Comparison of ENCODE assay signal across 22 mouse cellular contexts in genomic region chr12:51851155-51851554, GRCm38 (mm10). TPM values are rescaled to one million over a fixed set of nuclear protein-coding genes. Genes with fewer than 3 reads are reported as not detected.
DNase-seq lines count a peak whose midpoint lies in the region; ATAC-seq and TF ChIP-seq lines count a peak whose summit lies in the region.
"Had no signal": no experiment of that assay in that cellular context is flagged by ENCODE, and none has a peak within 500 bp of the region (broad histone marks: within the 10 kb centered on the region; RNA-seq: fewer than 3 reads in every experiment).

No protein-coding gene starts in this region.

- WGBS in heart, embryonic 11.5 days (ENCODE audit: insufficient replicate concordance): 79% methylated on average over 3 of the region's 3 CpGs
- 33% methylated on average over 3 of the region's 3 CpGs for WGBS in liver, embryonic 13.5 days (ENCODE audit: insufficient replicate concordance)
- 93% methylated on average over 3 of the region's 3 CpGs for WGBS in kidney, adult 2 months

- no peaks in the 10 kb centered on the region for H3K9me3 ChIP-seq in heart, embryonic 11.5 days (replicated peaks; ENCODE audit: control insufficient read depth, low read length)
- no peaks in the 10 kb centered on the region for H3K9me3 ChIP-seq in liver, embryonic 13.5 days (replicated peaks)
- H3K9me3 ChIP-seq: embryonic facial prominence, embryonic 13.5 days; forebrain, embryonic 15.5 days; kidney, embryonic 15.5 days; limb, embryonic 12.5 days; midbrain, embryonic 13.5 days had no signal

- H3K4me3 ChIP-seq in heart, embryonic 11.5 days (ENCODE audit: low read depth, low read length): peak overlapping the region; percentile 19; the same call in 1 of the 2 replicates
- H3K4me3 ChIP-seq in liver, embryonic 13.5 days (replicated peaks): peak overlapping the region; percentile 47
- H3K4me3 ChIP-seq in kidney, adult 2 months (ENCODE audit: insufficient read depth, low read depth, low read length): no peak overlapping the region
- H3K4me3 ChIP-seq: embryonic facial prominence, embryonic 13.5 days; forebrain, embryonic 15.5 days; kidney, embryonic 15.5 days; limb, embryonic 12.5 days; midbrain, embryonic 13.5 days had no signal

- TF ChIP-seq CTCF in kidney, adult 2 months (conservative IDR thresholded peaks at IDR 0.05; ENCODE audit: insufficient read depth, insufficient read length, low read depth, low read length): no peak

- no peaks in the 10 kb centered on the region; the same call in 1 of the 2 replicates for H3K4me1 ChIP-seq in heart, embryonic 11.5 days (ENCODE audit: control insufficient read depth, insufficient read depth, low read length)
- H3K4me1 ChIP-seq in liver, embryonic 13.5 days (replicated peaks): peaks cover 81% of the 10 kb centered on the region
- no peaks in the 10 kb centered on the region for H3K4me1 ChIP-seq in kidney, adult 2 months (ENCODE audit: control insufficient read depth, insufficient read depth, low read length)
- H3K4me1 ChIP-seq: embryonic facial prominence, embryonic 13.5 days; forebrain, embryonic 15.5 days; kidney, embryonic 15.5 days; limb, embryonic 12.5 days; midbrain, embryonic 13.5 days had no signal

- DNase-seq in heart, adult 9 months (ENCODE audit: low spot score in 2 of 2): no peak
- peak; percentile 64 for DNase-seq in liver, embryonic 13.5 days
- no peak for DNase-seq in kidney, adult 2 months
- no peak for DNase-seq in urinary bladder, postnatal 36 days (ENCODE audit: low spot score in 2 of 2)
- DNase-seq: adrenal gland, adult 8-10 months; cerebellum, adult 2 months; cerebellum, postnatal 25 days; embryo, embryonic 11 days; kidney, postnatal 36 days; lung, adult 2 months; thymus, adult 18-20 months; thymus, postnatal 36 days had no signal

- TF ChIP-seq POLR2A in kidney, adult 2 months (IDR thresholded peaks at IDR 0.05; ENCODE audit: low read depth, low read length): no peak

- no peaks in the 10 kb centered on the region for H3K36me3 ChIP-seq in heart, embryonic 11.5 days (ENCODE audit: control insufficient read depth, insufficient read depth, low read length)
- no peaks in the 10 kb centered on the region for H3K36me3 ChIP-seq in liver, embryonic 13.5 days
- H3K36me3 ChIP-seq in kidney, adult 2 months (ENCODE audit: control insufficient read depth, insufficient read depth, low read length): no peaks in the 10 kb centered on the region
- H3K36me3 ChIP-seq: embryonic facial prominence, embryonic 13.5 days; forebrain, embryonic 15.5 days; kidney, embryonic 15.5 days; limb, embryonic 12.5 days; midbrain, embryonic 13.5 days had no signal

- peak overlapping the region; percentile 37 for H3K4me2 ChIP-seq in heart, embryonic 11.5 days
- H3K4me2 ChIP-seq in liver, embryonic 13.5 days: peak overlapping the region; percentile 64
- H3K4me2 ChIP-seq: embryonic facial prominence, embryonic 13.5 days; forebrain, embryonic 15.5 days; kidney, embryonic 15.5 days; limb, embryonic 12.5 days; midbrain, embryonic 13.5 days had no signal

- H3K9ac ChIP-seq in heart, embryonic 11.5 days (ENCODE audit: low read depth, low read length): no peak overlapping the region
- H3K9ac ChIP-seq in liver, embryonic 13.5 days: peak overlapping the region; percentile 53
- H3K9ac ChIP-seq: embryonic facial prominence, embryonic 13.5 days; forebrain, embryonic 15.5 days; kidney, embryonic 15.5 days; limb, embryonic 12.5 days; midbrain, embryonic 13.5 days had no signal

- peak overlapping the region; percentile 80; the same call in 1 of the 2 replicates for H3K27ac ChIP-seq in heart, embryonic 11.5 days (ENCODE audit: low read depth, low read length)
- peak overlapping the region; percentile 92 for H3K27ac ChIP-seq in liver, embryonic 13.5 days
- no peak overlapping the region for H3K27ac ChIP-seq in kidney, adult 2 months (ENCODE audit: insufficient read depth, low read depth, low read length)
- H3K27ac ChIP-seq: embryonic facial prominence, embryonic 13.5 days; forebrain, embryonic 15.5 days; hindbrain, postnatal 0 days; kidney, embryonic 15.5 days; limb, embryonic 12.5 days; midbrain, embryonic 13.5 days had no signal

- ATAC-seq in heart, embryonic 11.5 days (replicated peaks; ENCODE audit: insufficient number of reproducible peaks, low FRiP score, low TSS enrichment): no peak
- peak; percentile 66 for ATAC-seq in erythroblast, adult 5-6 weeks (replicated peaks; ENCODE audit: low FRiP score, poor library complexity, severe bottlenecking)
- peak; percentile 64 for ATAC-seq in liver, embryonic 13.5 days (ENCODE audit: low read depth)
- ATAC-seq in megakaryocyte-erythroid progenitor cell, adult 5-6 weeks (replicated peaks; ENCODE audit: low FRiP score, low TSS enrichment, poor library complexity, severe bottlenecking): peak; percentile 31
- ATAC-seq: forebrain, embryonic 15.5 days; hindbrain, postnatal 0 days; intestine, postnatal 0 days; midbrain, embryonic 13.5 days had no signal

- no peaks in the 10 kb centered on the region for H3K27me3 ChIP-seq in heart, embryonic 11.5 days (ENCODE audit: control insufficient read depth, insufficient read depth, low read length)
- H3K27me3 ChIP-seq in liver, embryonic 13.5 days: no peaks in the 10 kb centered on the region
- H3K27me3 ChIP-seq in kidney, adult 2 months (replicated peaks; ENCODE audit: control insufficient read depth, insufficient read depth, low read length): no peaks in the 10 kb centered on the region
- H3K27me3 ChIP-seq: embryonic facial prominence, embryonic 13.5 days; forebrain, embryonic 15.5 days; kidney, embryonic 15.5 days; limb, embryonic 12.5 days; midbrain, embryonic 13.5 days had no signal

RNA-seq across cellular contexts. Expression of gene Hectd1, which starts 21.8 kb away (rescaled TPM):
- polyA plus RNA-seq in heart, embryonic 11.5 days (2014; fragmentation: Nextera tagmentation; extraction: Ambion mirVana): 38.7 and 42.4 TPM in 2 replicates
- total RNA-seq in erythroblast, adult 5-6 weeks (2015; ENCODE audit: low replicate concordance): 251 and 276 TPM in 2 replicates
- total RNA-seq in erythroblast, adult 5-6 weeks (2017; ENCODE audit: low replicate concordance): 521 and 575 TPM in 2 replicates
- polyA plus RNA-seq in liver, embryonic 13.5 days (2015; fragmentation: Nextera tagmentation; extraction: Ambion mirVana): 29.6 and 32.1 TPM in 2 replicates
- total RNA-seq in megakaryocyte-erythroid progenitor cell, adult 5-6 weeks (2014; fragmentation: Nextera tagmentation): 87.4 and 132 TPM in 2 replicates
- total RNA-seq in megakaryocyte-erythroid progenitor cell, adult 5-6 weeks (2017): 186 and 187 TPM in 2 replicates
- polyA plus RNA-seq in kidney, adult 2 months (2012; rRNA removed): 18.2 and 20.6 TPM in 2 replicates
